Mouse (Mus musculus): ENCODE measurements around the gene Frem2.

Gene Frem2

GRCm38 (mm10) chr3:53656878-53657561 lies at the start of gene Frem2:
Gene Frem2 (minus strand): TSS chr3:53657355.
- DNase-seq (ENCODE audit: low spot score in 2 of 2): no peak

- no peak for DNase-seq (ENCODE audit: low spot score in 2 of 2)
Measured at GRCm38 (mm10) chr3:53705992-53706495, 48.9 kb upstream of the Frem2 start.

GRCm38 (mm10) chr3:53703126-53703505 lies 46.0 kb upstream of the Frem2 start:
- DNase-seq (ENCODE audit: low spot score in 2 of 2): no peak

- DNase-seq (ENCODE audit: low spot score in 2 of 2): no peak
Measured at GRCm38 (mm10) chr3:53702421-53703125, 45.4 kb upstream of the Frem2 start.

- no peak for DNase-seq (ENCODE audit: low spot score in 2 of 2)
Measured at GRCm38 (mm10) chr3:53701940-53702339, 44.8 kb upstream of the Frem2 start.

- DNase-seq (ENCODE audit: low spot score in 2 of 2): no peak
Measured at GRCm38 (mm10) chr3:53687776-53688175, 30.6 kb upstream of the Frem2 start.

- no peak for DNase-seq (ENCODE audit: low spot score in 2 of 2)
Measured at GRCm38 (mm10) chr3:53682244-53682643, 25.1 kb upstream of the Frem2 start.

GRCm38 (mm10) chr3:53680816-53681215 lies 23.7 kb upstream of the Frem2 start:
- DNase-seq (ENCODE audit: low spot score in 2 of 2): no peak

- DNase-seq (ENCODE audit: low spot score in 2 of 2): no peak
Measured at GRCm38 (mm10) chr3:53674225-53674624, 17.1 kb upstream of the Frem2 start.

- no peak for DNase-seq (ENCODE audit: low spot score in 2 of 2)
Measured at GRCm38 (mm10) chr3:53669736-53670135, 12.6 kb upstream of the Frem2 start.

GRCm38 (mm10) chr3:53657744-53658534 lies 784 bp upstream of the Frem2 start:
- DNase-seq (ENCODE audit: low spot score in 2 of 2): no peak

- DNase-seq (ENCODE audit: low spot score in 2 of 2): no peak
Measured at GRCm38 (mm10) chr3:53656328-53656877, 752 bp downstream of the Frem2 start.

- no peak for DNase-seq (ENCODE audit: low spot score in 2 of 2)
Measured at GRCm38 (mm10) chr3:53655343-53655742, 1.8 kb downstream of the Frem2 start.

- DNase-seq (ENCODE audit: low spot score in 2 of 2): no peak
Measured at GRCm38 (mm10) chr3:53650003-53650748, 7.0 kb downstream of the Frem2 start.

- DNase-seq (ENCODE audit: low spot score in 2 of 2): no peak
Measured at GRCm38 (mm10) chr3:53649425-53649824, 7.7 kb downstream of the Frem2 start.

GRCm38 (mm10) chr3:53648902-53649301 lies 8.3 kb downstream of the Frem2 start:
- DNase-seq (ENCODE audit: low spot score in 2 of 2): no peak

- DNase-seq (ENCODE audit: low spot score in 2 of 2): no peak
Measured at GRCm38 (mm10) chr3:53635948-53636347, 21.2 kb downstream of the Frem2 start.

- DNase-seq (ENCODE audit: low spot score in 2 of 2): no peak
Measured at GRCm38 (mm10) chr3:53631126-53631525, 26.0 kb downstream of the Frem2 start.

GRCm38 (mm10) chr3:53630630-53631029 lies 26.5 kb downstream of the Frem2 start:
- DNase-seq (ENCODE audit: low spot score in 2 of 2): no peak

- no peak for DNase-seq (ENCODE audit: low spot score in 2 of 2)
Measured at GRCm38 (mm10) chr3:53629966-53630365, 27.2 kb downstream of the Frem2 start.

GRCm38 (mm10) chr3:53623222-53623621 lies 33.9 kb downstream of the Frem2 start:
- no peak for DNase-seq (ENCODE audit: low spot score in 2 of 2)

Data from spleen, postnatal 14 days (tissue).